Mouse (Mus musculus) lung, embryonic 15.5 days (tissue): ENCODE measurements at regions not wholly inside any gene's neighbourhood (a gene's known extent, or its start where the extent isn't known, plus 50 kb on each side); places are given as distances from the start of the nearest gene placed in this dataset.

Experiments used
- ATAC-seq: fragments of 200-750 bp; cut with Nextera tagmentation; 2 replicates; pipeline ENCODE4 v1.8.0; 2017; ENCODE audit warnings: moderate number of reproducible peaks, borderline replicate concordance; ENCODE audit not compliant: low FRiP score, low TSS enrichment; ENCODE audit errors: extremely low read depth
- H3K27ac ChIP-seq: fragments of 300-500 bp; sonication (generic); 2 replicates; pipeline ENCODE4 v1.5.1; 2015; ENCODE audit warnings: moderate library complexity, mild to moderate bottlenecking, inconsistent platforms
- H3K27me3 ChIP-seq: fragments of 300-500 bp; sonication (generic); 2 replicates; pipeline ENCODE4 v1.6.1; 2015; ENCODE audit warnings: inconsistent platforms
- H3K36me3 ChIP-seq: fragments of 300-500 bp; sonication (generic); 2 replicates; pipeline ENCODE4 v1.6.1; 2015; ENCODE audit warnings: inconsistent platforms
- H3K4me1 ChIP-seq: fragments of 300-500 bp; sonication (generic); 2 replicates; pipeline ENCODE4 v1.6.1; 2015; ENCODE audit warnings: inconsistent platforms
- H3K4me2 ChIP-seq: fragments of 300-500 bp; sonication (generic); 2 replicates; pipeline ENCODE4 v1.6.1; 2015; ENCODE audit warnings: inconsistent platforms, mild to moderate bottlenecking, moderate library complexity
- H3K4me3 ChIP-seq: fragments of 300-500 bp; sonication (generic); 2 replicates; pipeline ENCODE4 v1.5.1; 2015; ENCODE audit warnings: mild to moderate bottlenecking, inconsistent platforms
- H3K9ac ChIP-seq: fragments of 300-500 bp; sonication (generic); 2 replicates; pipeline ENCODE4 v1.6.1; 2015; ENCODE audit warnings: inconsistent platforms
- H3K9me3 ChIP-seq: fragments of 300-500 bp; sonication (generic); 2 replicates; pipeline ENCODE4 v1.6.1; 2016; ENCODE audit warnings: inconsistent platforms
- WGBS: fragments of 180-500 bp; shearing (Covaris S2); methylation state at CpG from one replicate; pipeline ENCODE4 v1.1.7; 2015; 5-methylcytosine and 5-hydroxymethylcytosine counted together

DNA sequence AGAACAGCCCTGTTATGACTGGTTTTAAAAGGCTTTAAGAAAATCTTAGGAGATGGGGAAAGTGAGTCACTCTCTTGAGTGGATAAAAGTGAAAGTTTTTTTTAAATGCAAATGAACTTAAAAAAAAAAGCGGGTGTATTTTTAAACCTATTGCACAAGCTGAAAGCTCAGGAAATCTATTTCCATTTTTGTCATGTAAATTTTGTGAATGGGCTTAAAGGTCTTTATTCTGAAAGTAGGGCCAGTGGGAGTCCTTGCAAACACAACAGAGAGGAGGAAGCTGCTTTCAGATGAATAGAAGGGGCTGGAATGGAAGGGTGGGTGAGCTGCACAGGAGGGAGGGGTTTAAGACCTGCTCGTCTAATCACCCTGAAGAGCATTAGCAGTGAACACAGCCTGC is 62.9 kb downstream of the Fam84a start:
- WGBS = 39% methylated on average over 2 of the region's 2 CpGs
- Histone ChIP-seq H3K36me3 (no peaks in the 10 kb centered on the region), H3K9me3 (no peaks in the 10 kb centered on the region), H3K27ac (no peak overlapping the region), H3K9ac (no peak overlapping the region), H3K4me2 (no peak overlapping the region), H3K4me3 (no peak overlapping the region), H3K27me3 (no peaks in the 10 kb centered on the region), H3K4me1 (no peaks in the 10 kb centered on the region)
- no peak for ATAC-seq

DNA sequence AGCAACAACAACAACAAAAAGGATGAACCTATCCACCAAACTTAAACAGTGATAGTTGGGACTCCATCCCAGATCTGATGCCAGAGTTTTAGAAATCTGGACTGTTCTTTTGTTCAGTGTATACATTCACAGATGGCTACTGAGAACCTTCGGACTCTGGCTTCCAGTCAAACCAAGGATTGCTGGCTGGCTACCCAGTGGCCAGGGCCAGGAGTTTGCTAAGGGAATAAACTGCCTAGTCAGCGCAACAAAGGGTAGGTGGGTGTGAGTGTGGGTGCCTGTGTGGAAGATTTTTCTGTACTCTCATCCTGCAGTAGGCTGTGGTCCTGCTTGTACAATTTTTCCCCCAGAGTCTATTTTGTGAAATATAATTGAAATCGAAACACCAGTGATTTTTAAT is 69.1 kb downstream of the Fam84a start:
- Histone ChIP-seq H3K27me3 (no peaks in the 10 kb centered on the region), H3K9ac (no peak overlapping the region), H3K27ac (no peak overlapping the region), H3K36me3 (no peaks in the 10 kb centered on the region), H3K9me3 (no peaks in the 10 kb centered on the region), H3K4me1 (no peaks in the 10 kb centered on the region), H3K4me2 (no peak overlapping the region), H3K4me3 (no peak overlapping the region)
- 75% methylated on average over 3 of the region's 3 CpGs for WGBS
- ATAC-seq = no peak

- H3K27me3 ChIP-seq = no peaks in the 10 kb centered on the region
- no peak for ATAC-seq
- no peak overlapping the region for H3K9ac ChIP-seq
- H3K36me3 ChIP-seq = no peaks in the 10 kb centered on the region
- no peak overlapping the region for H3K4me2 ChIP-seq
- no peak overlapping the region for H3K4me3 ChIP-seq
- no peaks in the 10 kb centered on the region for H3K4me1 ChIP-seq
- WGBS = 62% methylated on average over 1 of the region's 1 CpGs
- H3K9me3 ChIP-seq = no peaks in the 10 kb centered on the region
- H3K27ac ChIP-seq = no peak overlapping the region
These were observed 72.0 kb downstream of the Fam84a start for GRCm38 (mm10) chr12:14079892-14080291.

- no peaks in the 10 kb centered on the region for H3K9me3 ChIP-seq
- WGBS = 54% methylated on average over 4 of the region's 4 CpGs
- H3K4me1 ChIP-seq = 0 out of 2 replicates have a peak, but pooled peaks cover 3% of the 10 kb centered on the region
- no peaks in the 10 kb centered on the region for H3K27me3 ChIP-seq
- ATAC-seq = no peak
- no peak overlapping the region for H3K27ac ChIP-seq
- no peak overlapping the region for H3K4me3 ChIP-seq
- no peak overlapping the region for H3K9ac ChIP-seq
- no peaks in the 10 kb centered on the region for H3K36me3 ChIP-seq
- no peak overlapping the region for H3K4me2 ChIP-seq
These were observed 82.8 kb downstream of the Fam84a start for GRCm38 (mm10) chr12:14069049-14069448.

DNA sequence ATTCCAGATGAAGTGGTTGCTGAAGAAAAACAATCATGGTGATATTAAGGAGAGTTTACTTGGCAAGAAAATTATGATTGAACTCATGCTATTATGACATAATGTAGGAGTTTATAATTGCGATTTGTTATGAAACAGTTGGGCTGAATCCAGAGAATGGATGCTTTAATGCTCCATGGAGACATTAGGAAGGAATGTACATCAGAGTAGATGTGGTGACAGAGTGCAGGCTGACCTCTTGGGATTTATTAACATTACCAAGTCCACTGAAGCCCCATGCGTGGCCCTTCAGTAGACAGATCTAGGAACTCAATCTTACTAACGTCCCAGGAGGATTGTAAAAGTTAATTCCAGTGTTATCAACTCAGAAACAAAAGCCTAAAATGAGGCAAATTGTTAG is 86.5 kb downstream of the Fam84a start:
- Histone ChIP-seq H3K27ac (peak overlapping the region; percentile 48; the same call in 1 of the 2 replicates), H3K4me2 (no peak overlapping the region), H3K36me3 (no peaks in the 10 kb centered on the region), H3K27me3 (no peaks in the 10 kb centered on the region), H3K9ac (no peak overlapping the region), H3K4me3 (no peak overlapping the region), H3K4me1 (0 out of 2 replicates have a peak, but pooled peaks cover 3% of the 10 kb centered on the region), H3K9me3 (no peaks in the 10 kb centered on the region)
- ATAC-seq = peak; percentile 93
- 30% methylated on average over 3 of the region's 3 CpGs for WGBS

GRCm38 (mm10) chr12:14063276-14063675 is 88.6 kb downstream of the Fam84a start:
- Histone ChIP-seq H3K36me3 (no peaks in the 10 kb centered on the region), H3K27me3 (no peaks in the 10 kb centered on the region), H3K4me2 (no peak overlapping the region), H3K4me1 (0 out of 2 replicates have a peak, but pooled peaks cover 3% of the 10 kb centered on the region), H3K27ac (no peak overlapping the region), H3K9ac (no peak overlapping the region), H3K9me3 (no peaks in the 10 kb centered on the region), H3K4me3 (no peak overlapping the region)
- no peak for ATAC-seq
- WGBS = 70% methylated on average over 4 of the region's 4 CpGs

- ATAC-seq = 0 out of 2 replicates have a peak, but pooled peaks have one; percentile 62
- no peak overlapping the region for H3K4me2 ChIP-seq
- 28% methylated on average over 4 of the region's 4 CpGs for WGBS
- no peaks in the 10 kb centered on the region for H3K36me3 ChIP-seq
- H3K4me1 ChIP-seq = no peaks in the 10 kb centered on the region
- H3K27ac ChIP-seq = peak overlapping the region; percentile 41; the same call in 1 of the 2 replicates
- no peaks in the 10 kb centered on the region for H3K9me3 ChIP-seq
- no peaks in the 10 kb centered on the region for H3K27me3 ChIP-seq
- no peak overlapping the region for H3K9ac ChIP-seq
- no peak overlapping the region for H3K4me3 ChIP-seq
These were observed 95.7 kb downstream of the Fam84a start for GRCm38 (mm10) chr12:14056116-14056515.

GRCm38 (mm10) chr12:14032363-14032762 is 119.5 kb downstream of the Fam84a start:
- Histone ChIP-seq H3K27me3 (no peaks in the 10 kb centered on the region), H3K36me3 (no peaks in the 10 kb centered on the region), H3K27ac (no peak overlapping the region), H3K4me3 (no peak overlapping the region), H3K9me3 (no peaks in the 10 kb centered on the region), H3K4me2 (no peak overlapping the region), H3K9ac (no peak overlapping the region), H3K4me1 (no peaks in the 10 kb centered on the region)
- no peak for ATAC-seq
- WGBS = 77% methylated on average over 1 of the region's 1 CpGs

DNA sequence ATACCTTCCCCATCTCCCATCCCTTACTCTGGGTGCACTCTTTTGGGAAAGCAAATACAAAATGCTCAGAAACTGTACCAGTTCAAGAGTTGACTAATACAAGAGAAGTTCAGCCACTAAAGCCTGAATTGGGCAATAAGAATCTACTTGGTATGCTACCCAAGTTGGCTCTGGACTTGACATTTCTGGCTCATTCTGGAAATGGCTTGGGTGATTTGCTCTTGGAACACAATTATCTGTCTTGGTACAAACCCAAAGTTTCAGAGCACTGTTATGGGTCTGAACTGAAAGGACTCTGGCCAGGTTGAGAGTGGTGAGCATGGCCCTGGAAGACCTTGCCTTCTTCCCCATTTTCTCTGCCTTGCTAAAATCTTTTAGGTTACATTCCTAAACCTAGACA is 136.6 kb downstream of the Fam84a start:
- H3K4me1 ChIP-seq = no peaks in the 10 kb centered on the region
- H3K36me3 ChIP-seq = no peaks in the 10 kb centered on the region
- H3K9me3 ChIP-seq = no peaks in the 10 kb centered on the region
- no peak overlapping the region for H3K4me2 ChIP-seq
- no peaks in the 10 kb centered on the region for H3K27me3 ChIP-seq
- no peak for ATAC-seq
- no peak overlapping the region for H3K9ac ChIP-seq
- no peak overlapping the region for H3K27ac ChIP-seq
- H3K4me3 ChIP-seq = no peak overlapping the region

GRCm38 (mm10) chr12:14005991-14006390 is 145.9 kb downstream of the Fam84a start:
- Histone ChIP-seq H3K36me3 (no peaks in the 10 kb centered on the region), H3K27me3 (no peaks in the 10 kb centered on the region), H3K4me1 (no peaks in the 10 kb centered on the region), H3K9me3 (no peaks in the 10 kb centered on the region), H3K4me3 (no peak overlapping the region), H3K27ac (no peak overlapping the region), H3K9ac (no peak overlapping the region), H3K4me2 (no peak overlapping the region)
- ATAC-seq = no peak
- WGBS = 58% methylated on average over 1 of the region's 1 CpGs

GRCm38 (mm10) chr12:14001672-14002071 is 150.2 kb downstream of the Fam84a start:
- H3K4me2 ChIP-seq = no peak overlapping the region
- H3K27me3 ChIP-seq = no peaks in the 10 kb centered on the region
- H3K9me3 ChIP-seq = no peaks in the 10 kb centered on the region
- H3K36me3 ChIP-seq = no peaks in the 10 kb centered on the region
- H3K27ac ChIP-seq = no peak overlapping the region
- WGBS = 35% methylated on average over 1 of the region's 1 CpGs
- no peaks in the 10 kb centered on the region for H3K4me1 ChIP-seq
- H3K9ac ChIP-seq = no peak overlapping the region
- no peak overlapping the region for H3K4me3 ChIP-seq
- ATAC-seq = no peak

DNA sequence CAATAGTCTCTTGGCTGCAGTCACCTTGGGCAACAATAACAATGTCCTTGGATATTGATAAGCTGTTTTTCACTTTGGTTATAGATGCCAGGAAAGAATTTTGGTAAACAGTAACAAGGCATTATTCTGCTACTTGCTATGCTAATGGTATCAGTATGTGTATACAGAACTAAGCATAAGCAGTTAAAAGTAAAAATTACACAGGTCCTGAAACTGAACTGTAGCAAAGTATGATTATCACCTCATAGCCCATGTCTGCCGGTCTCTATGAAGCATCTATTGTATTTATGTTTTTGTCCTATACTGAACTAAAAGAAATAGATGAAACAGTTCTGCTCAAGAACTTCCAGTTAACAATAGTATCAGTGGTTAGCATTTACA is 167.5 kb downstream of the Fam84a start:
- no peak for ATAC-seq

More for the DNA sequence above, 167.5 kb downstream of the Fam84a start:
- Histone ChIP-seq H3K4me1 (no peaks in the 10 kb centered on the region), H3K27ac (no peak overlapping the region), H3K27me3 (no peaks in the 10 kb centered on the region), H3K9ac (no peak overlapping the region), H3K4me3 (no peak overlapping the region), H3K9me3 (no peaks in the 10 kb centered on the region), H3K4me2 (no peak overlapping the region), H3K36me3 (no peaks in the 10 kb centered on the region)
- 76% methylated on average over 1 of the region's 1 CpGs for WGBS
